Mouse (Mus musculus): ENCODE data around the gene Timm13.

Gene Timm13

DNA sequence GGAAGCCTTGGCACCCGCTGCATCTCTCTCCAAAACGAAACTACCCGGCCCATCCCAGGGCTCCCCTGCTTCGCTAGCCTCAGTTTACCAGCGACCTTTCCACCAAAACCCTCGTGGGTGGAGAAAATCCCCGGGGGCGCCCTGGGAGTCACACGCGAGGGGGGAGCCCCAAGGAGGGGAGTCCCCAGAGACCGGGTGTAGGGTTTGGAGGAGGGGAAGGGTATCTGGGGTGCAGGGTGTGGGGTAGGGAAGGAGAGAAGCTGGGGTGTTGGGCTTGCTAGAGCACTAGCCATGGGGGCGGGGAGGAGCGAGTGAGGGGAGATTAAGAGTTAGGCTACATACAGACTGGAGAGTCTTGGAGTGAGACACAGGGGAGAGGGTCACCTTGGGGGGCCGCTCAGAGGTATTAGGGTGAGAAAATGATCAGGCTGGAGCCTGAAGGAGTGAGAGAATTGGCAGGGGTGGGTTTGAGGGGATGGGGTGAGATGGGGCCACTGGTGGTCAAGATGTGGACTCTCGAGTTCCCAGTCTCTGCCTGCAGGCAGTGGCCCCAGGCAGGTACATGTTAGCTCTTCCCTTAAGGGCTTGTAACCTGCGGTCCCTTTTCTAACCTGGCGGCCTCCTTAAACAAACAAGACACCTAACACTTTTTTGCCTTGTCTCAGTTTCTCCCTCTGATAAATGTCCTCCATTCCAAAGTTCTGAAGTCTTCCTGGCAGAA is 32.1 kb upstream of the Timm13 start:
- DNase-seq (ENCODE audit: low spot score), result peak; percentile 65

DNA sequence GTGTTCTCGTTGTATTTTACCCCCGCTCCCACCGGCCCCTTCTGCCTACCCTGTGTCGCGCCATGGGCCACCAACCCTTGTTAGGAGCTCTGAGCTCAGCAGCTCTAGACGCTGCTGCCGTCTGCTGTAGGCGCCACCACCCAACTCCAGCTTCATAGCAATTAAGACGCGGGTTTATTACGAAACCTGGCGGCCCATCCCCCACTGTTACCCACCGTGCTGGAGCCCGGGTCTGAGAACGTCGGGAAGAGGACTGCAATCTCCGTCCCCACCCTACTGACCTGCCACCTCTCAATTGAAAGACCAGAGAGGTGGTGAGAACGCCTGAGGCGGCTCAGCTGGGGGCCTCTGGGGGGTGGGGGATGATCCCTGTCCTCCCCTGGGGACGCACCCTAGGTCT is 31.4 kb upstream of the Timm13 start:
- DNase-seq (ENCODE audit: low spot score), result peak; percentile 73

DNA sequence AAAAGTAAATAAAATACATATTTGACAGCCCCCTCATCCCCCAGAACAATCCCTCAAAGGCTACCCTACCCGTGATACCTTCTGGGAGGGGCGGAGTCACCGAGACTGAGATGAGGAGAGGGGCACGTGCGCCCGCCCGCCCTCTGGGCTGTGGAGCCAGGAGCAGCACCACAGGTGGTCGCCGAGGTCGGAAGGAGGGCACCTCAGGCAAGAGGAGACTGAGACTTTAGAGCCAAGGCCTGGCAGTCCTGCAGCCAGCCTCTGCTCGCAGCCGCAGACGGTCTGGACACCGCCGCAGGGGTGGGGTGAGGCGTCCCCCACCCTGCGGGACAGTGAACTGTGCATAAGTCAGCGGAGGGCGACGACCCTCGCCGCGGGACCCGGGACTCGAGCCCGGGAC is 30.9 kb upstream of the Timm13 start:
- no peak for DNase-seq (ENCODE audit: low spot score)

DNA sequence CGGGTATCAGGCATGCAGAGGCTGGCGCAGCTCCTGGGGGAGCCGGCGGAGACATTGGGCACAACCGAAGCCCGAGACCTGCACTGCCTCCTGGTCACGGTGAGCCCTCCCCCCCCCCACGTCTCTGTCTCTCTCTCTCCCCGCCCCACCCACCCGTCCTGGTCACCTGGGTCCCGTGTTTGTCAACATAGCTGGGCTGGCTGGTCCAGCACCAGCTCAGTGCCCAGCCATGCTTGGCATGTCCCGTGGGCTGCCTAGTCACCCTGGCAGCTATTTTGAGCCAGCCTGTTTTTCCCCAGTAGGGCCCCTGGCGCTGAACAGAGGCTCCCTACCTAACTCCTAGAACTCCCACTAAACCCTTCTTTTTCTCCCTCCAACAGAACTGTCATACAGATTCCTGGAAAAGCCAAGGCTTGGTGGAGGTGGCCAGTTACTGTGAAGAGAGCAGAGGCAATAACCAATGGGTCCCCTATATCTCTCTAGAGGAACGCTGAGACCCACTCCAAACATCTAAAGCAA is 30.4 kb upstream of the Timm13 start:
- DNase-seq (ENCODE audit: low spot score), result no peak

DNA sequence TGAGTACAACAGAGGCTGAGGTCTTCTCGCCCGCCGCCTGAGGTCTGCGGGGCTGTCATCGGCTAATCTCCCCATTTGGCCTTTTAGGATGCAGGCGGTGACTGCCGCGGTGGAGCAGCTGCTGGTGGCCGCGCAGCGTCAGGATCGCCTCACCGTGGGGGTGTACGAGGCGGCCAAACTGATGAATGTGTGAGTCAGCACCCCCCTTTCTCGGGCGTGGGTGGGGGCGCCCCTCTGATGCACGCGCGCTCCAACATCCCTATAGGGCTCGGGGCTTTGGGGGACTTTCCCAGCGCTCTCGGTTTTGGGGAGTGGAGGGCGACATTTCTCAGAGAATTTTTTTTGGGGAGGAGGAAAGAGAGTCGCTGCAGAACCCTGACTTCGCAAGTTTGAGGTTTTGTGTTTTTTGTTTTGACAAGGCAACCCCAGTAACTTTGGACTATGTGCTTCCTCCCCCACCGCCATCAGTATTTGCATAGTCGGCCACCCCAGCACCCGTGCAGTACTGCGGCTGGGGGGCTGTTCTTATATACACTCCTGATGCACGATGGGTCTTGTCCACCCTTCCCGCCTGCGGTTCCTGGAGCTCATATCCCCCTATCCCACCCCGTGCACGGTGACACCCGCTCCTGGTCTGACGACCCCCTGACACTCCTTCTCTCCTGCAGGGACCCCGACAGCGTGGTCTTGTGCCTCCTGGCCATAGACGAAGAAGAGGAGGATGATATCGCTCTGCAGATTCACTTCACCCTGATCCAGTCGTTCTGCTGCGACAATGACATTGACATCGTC is 29.8 kb upstream of the Timm13 start:
- peak; percentile 68 for DNase-seq (ENCODE audit: low spot score)

DNA sequence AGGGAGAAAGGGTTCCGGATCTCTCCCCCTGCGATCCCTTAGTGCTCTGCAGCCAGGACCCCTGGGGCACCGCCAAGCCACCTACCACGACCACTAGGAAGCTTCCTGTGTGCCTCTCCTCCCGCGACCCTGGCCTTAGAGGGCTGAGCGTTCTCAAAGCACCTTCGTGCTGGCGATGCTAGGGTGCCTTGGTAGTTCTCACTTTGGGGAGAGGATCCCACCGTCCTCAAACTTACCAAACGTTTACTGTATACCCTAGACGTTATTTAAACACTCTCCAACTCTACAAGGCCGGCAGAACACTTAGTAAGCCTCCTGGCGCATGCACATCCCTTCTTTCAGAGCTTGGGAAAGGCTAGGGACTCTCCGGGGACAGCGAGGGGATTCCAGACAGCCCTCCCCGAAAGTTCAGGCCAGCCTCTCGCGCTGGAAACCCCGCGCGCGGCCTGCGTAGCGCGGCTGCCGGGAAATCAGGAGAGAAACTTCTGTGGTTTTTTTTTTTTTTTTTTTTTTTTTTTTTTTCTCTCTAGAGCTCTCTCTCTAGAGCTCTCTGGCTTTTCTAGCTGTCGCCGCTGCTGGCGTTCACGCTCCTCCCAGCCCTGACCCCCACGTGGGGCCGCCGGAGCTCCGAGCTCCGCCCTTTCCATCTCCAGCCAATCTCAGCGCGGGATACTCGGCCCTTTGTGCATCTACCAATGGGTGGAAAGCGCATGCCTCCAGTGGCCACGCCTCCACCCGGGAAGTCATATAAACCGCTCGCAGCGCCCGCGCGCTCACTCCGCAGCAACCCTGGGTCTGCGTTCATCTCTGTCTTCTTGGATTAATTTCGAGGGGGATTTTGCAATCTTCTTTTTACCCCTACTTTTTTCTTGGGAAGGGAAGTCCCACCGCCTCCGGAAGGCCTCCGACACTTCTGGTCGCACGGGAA is 28.8 kb upstream of the Timm13 start, which contains the start of gene Gadd45b:
Gene Gadd45b, plus strand, starts transcription at position 775 of the 928 bp plus-strand sequence.
- DNase-seq (ENCODE audit: low spot score), result peak; percentile 99

DNA sequence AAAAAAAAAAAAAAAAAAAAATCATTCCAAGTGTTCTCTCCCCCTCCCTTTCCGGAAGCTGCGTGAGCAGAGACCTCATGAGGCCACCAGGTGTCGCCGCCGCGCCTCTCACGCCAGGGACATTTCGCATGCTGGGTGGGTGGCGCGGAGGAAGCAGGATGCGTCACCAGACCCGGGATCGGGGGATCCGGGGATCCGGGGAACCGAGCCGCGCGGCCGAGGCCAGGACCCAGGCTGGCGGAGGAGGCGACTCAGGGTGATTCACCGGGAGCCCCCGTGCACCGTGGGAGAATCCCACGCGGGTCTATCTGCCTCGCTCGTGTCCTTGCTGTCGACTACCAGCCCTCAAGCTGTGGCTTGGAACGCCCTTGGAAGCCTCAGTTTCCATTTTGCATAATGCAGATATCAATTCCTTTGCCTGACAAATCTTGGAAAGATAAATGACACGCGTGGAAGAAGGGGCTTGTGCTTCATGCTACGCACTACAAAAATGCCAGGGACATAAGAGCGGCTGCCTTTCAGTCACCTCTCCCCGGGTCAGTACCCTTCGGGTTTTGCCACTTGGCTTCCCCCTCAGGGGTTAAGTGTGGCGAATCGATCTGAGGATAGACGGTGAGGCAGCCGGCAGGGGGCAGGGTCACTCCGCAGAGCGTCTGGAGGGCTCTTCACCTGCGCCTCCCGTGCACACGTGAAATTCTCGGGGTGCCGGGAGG is 28.0 kb upstream of the Timm13 start:
- DNase-seq (ENCODE audit: low spot score), result peak; percentile 94

DNA sequence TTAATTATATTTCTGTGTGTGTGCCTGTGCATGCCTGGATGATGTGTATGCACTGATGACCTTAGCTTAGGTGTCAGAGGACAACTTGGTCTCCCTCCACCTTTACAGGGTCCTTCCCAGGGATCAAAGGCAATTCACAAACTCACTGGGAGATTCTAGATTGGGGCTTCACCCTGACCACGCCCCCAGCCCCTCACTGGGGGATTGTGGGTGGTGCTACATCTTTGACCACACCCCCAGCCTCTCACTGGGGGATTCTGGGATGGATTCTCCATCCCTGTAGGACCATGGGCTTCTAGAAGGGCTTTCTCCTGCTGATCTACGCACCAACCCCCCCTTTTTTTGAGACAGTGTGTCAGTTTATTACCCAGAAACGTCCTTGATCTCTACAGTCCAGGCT is 24.7 kb upstream of the Timm13 start:
- no peak for DNase-seq (ENCODE audit: low spot score)

DNA sequence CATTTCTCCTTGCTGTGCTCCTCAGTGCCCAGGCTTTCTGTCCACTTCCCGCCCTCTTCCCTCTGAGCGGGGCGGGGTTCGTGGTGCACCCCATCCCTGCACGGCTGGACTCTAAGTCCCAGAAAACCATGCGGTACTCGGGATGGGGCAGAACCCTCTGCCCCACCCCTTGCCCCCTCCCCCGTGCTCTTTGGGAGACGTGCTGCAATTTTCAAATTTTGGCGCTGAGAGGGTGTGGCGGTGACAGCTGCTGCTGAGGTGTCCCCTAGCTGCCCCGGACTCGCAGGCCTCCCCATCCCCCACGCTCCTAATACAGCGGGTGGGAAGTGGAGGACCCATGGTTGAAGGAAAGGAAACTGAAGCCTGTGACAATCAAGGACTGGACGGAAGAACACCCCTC is 21.2 kb upstream of the Timm13 start:
- DNase-seq (ENCODE audit: low spot score), result no peak

DNA sequence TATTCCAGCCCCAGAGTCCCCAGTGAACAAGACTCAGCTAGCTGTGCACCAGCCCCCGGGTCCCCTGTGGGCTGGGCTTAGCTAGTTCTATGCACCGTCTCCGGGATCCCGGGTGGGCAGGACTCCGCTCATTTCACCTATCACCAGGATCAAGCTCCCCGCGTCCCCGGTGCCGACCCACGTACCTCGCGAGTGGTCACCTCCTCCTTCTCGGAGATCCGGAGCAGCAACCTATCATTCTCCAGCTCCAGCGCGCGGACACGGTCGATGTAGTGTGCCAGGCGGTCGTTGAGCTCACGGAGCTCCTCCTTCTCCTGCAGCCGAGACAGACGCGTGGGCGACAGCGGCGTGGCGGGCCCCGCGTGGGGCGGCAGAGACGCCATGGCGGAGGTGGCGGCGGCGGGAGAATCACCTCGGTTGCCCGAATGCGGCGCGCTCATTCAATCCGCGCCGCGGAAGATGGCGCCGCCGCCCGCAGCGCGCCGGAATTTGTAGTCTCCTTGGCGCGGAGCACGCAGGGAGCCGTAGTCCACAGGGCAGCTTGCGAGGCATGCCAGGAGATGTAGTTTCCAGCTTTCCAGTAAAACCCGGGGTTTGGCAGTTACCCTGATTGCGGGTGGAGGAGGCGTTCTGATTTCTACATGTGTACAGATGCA is 17.1 kb upstream of the Timm13 start, which contains the start of gene Lmnb2:
Gene Lmnb2, minus strand, starts transcription at position 467 of the 656 bp plus-strand sequence.
- peak; percentile 80 for DNase-seq (ENCODE audit: low spot score)

DNA sequence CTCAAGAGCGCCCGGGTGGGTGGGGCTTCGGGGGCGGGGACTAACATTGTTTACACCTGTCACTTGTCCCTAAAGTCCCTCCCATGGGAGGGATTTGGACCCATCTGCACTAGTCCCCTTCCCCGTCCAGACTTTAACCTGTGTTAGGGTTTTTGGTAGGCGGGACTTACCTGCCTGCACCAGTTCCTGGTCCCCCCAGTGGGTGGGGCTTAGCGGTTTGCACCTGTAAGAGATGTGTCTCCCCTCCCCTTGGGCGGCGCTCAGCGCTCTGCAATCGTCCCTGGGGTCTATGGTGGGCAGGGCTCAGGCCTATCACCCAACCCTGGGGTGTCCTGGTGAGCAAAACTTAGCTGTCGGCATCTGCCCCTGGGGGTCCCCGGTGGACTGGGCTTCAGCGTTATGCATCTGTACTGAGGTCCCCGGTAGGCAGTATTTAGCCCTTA is 16.6 kb upstream of the Timm13 start:
- no peak for DNase-seq (ENCODE audit: low spot score)

DNA sequence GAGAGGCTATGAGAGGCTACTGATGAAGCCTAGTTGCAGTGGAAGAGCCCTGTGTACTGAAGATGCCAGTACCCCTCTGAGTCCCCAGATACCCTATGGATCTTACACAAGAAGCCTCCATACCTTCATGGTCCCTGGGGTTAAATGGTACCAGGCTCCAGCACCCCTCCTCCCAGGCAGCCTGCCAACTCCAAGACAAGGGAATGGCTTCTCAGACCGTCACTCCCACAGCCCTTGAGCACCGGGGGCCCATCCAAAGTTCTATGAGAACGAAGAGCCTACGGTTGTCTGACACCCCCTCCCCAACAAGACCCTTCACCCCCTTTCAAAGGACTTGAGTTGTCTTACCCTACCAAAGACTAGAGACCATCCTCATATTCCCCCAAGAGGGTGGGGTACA is 15.0 kb upstream of the Timm13 start:
- no peak for DNase-seq (ENCODE audit: low spot score)

DNA sequence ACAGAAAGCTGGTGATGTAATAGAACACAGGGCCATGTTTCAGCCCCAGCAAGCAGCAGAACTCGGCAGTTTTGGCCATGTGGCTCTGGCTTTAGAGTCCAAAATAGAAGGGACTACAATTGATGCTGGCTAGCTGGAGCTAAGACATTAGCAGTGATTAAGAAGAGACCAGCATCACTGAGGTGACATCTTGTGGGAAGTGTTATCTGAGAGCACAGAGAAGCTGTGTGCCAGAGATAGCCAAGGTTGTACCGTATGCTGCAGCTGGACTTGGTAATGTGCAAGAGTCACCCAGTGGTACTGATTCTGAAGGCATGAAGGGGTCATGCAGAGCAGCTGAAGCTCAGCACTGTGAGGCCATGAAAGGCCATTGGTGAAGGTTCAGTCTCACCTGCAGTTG is 14.5 kb upstream of the Timm13 start:
- no peak for DNase-seq (ENCODE audit: low spot score)

DNA sequence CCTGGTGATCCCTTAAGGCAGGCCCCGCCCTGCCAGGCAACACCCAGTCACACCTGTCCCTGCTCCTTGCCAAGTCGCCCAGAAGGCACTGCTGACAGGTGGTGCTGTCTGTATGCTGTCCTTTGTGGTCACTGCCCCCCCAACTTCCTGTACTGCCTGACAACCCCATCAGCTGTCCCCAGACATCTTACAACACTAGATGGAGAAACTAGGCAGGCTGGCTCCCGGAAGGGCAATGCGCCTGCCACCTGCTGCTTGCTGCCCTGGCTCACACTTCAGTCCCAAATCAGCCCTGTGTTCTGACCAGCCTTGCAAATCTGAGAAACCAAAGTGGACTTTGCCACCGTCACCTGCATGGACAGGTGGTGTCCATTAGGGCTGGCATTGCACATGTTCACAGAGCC is 13.5 kb upstream of the Timm13 start:
- DNase-seq (ENCODE audit: low spot score), result no peak

DNA sequence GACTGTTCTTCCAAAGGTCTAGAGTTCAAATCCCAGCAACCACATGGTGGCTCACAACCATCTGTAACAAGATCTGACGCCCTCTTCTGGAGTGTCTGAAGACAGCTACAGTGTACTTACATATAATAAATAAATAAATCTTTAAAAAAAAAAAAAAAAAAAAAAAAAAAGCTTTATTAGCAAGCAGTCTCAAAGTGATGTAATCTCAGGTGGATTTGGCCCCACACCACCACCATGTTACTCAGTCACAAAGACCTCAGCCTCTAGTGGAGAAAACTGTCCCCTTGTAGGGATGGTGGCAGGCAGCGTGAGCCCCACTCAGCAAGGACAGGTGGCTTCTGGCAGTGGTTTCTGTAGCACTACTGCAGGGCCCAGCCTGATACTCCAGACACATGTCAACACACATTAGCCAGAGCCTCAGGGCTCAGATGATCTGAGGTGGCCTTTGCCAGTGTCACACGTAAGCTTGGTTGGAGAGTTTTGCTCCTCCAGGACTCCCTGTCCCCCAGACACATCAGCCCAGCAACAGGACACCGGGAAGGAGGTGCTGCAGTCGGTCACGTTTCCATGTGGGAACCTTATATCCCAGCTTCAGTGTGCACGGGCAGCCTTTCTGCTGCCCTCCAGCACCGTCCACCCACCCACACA is 12.7 kb upstream of the Timm13 start:
- no peak for DNase-seq (ENCODE audit: low spot score)

DNA sequence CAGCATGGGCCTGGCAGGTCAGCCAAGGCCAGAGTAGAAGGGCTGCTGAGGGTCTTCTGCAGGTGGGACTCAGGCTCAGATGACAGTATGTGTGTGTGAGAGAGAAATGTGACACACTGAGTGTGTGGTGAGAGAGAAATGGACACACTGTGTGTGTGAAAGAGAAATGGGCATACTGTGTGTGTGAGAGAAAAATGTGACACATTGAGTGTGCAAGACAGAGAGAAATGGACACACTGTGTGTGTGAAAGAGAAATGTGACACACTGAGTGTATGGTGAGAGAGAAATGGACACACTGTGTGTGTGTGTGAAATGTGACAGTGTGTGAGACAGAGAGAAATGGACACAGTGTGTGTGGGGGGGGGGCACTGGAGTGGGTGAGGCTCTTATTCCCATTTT is 11.1 kb upstream of the Timm13 start:
- no peak for DNase-seq (ENCODE audit: low spot score)

DNA sequence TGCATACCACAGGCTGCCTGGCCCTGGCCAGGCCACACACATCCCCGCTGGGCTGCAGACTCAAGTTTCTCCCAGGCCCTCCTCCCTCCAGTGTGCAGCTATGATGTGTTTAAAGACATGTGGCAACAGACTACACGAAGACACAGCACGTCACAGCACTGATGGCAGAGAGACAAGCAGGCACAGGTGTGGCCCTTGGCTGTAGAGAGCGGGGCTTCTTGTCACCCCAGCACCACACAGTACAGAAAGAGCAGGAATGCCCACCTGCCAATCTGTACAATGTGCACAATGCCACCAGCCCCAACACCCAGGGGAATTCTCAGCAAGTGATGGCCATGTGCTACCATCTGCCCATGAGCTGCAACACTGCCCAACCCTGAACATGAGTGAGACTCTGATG is 10.6 kb upstream of the Timm13 start:
- DNase-seq (ENCODE audit: low spot score), result no peak

DNA sequence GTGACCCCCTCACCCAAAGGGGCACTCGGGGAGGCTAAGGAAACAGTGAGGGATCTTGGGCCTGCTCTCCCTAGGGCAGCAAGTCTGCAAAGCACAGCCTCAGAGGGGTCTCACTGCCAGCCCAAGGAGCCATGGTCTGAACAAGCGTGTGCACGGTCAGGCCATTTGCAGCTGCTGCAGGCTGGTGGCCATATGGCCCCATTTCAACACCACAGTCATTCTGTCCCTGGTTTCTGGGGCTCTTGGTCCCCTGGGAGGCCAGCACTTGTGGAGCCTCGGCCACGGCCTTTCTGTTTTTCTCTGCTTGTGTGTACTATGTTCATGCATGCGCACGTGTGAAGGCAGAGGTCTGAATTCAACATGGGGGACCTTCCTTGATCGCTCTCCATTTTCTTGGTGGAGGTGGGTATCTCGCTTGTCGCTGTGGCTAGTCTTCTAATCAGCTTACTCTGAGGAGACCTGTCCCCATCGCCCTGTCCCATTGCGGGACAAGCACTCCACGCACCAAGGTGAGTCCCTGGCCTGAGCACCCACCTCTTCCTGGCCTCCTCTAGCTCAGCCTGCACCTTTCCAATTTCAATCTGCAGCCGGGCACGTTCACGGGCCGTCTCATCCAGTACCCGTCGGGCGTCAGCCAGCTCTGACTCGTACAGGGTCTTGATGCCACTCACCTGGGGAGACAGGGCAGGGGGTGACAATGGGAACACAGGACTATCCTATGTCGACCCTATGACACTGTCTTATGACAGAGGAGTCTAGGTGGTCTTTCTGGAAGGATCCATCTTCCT is 8.8 kb upstream of the Timm13 start:
- DNase-seq (ENCODE audit: low spot score), result no peak

DNA sequence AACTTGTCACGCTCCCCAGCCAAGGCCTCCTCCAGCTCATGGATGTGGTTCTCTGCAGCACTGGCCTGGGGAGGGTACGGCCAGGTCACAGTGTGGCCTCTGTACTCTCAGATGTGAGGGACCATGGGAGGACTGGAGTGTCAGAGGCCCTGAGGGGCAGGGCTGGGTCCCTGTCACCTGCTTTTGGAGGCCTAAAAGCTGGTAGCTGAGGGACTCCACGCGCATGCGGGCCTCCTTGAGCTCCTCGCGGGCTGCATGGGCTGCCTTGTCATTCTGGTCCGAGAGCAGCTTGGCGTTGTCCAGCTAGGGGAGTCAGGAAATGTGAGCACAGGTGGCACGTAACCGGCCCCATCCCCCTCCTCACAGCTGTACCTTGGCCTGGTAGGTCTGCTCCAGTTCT is 3.9 kb upstream of the Timm13 start:
- DNase-seq (ENCODE audit: low spot score), result no peak

Data from testis, postnatal 10 days (tissue).